Mouse (Mus musculus): ENCODE data around the gene Tm6sf1. TPM values are rescaled to one million over a fixed set of nuclear protein-coding genes. Genes with fewer than 3 reads are reported as not detected.

Tm6sf1 gene
- polyA plus RNA-seq (2014; fragmentation: Nextera tagmentation; extraction: Ambion mirVana) = 13.9 and 16.8 TPM in 2 replicates

- peak within 1 kb of the TSS; percentile 98 for H3K4me2 ChIP-seq (ENCODE audit: low read depth)
- peak within 1 kb of the TSS; percentile 68 for H3K9ac ChIP-seq (ENCODE audit: low read length)
- ATAC-seq (ENCODE audit: insufficient read depth, low FRiP score, low TSS enrichment) = peak; percentile 84
- no peaks in the 10 kb centered on the region for H3K36me3 ChIP-seq (ENCODE audit: control insufficient read depth, insufficient read depth, low read length)
- 0 out of 2 replicates have a peak within 1 kb of the TSS, but pooled peaks have one; percentile 20 for H3K27ac ChIP-seq (ENCODE audit: low read depth, low read length)
- peak within 1 kb of the TSS; percentile 63 for H3K4me3 ChIP-seq (ENCODE audit: low read depth, low read length)
- H3K27me3 ChIP-seq (ENCODE audit: control insufficient read depth, insufficient read depth, low read length) = 0 out of 2 replicates have a peak, but pooled peaks cover 2% of the 10 kb centered on the region
- whole genome bisulfite sequencing = under 1% methylated on average over 64 of the region's 64 CpGs
- no peaks in the 10 kb centered on the region for H3K4me1 ChIP-seq (ENCODE audit: control insufficient read depth, insufficient read depth, low read length)
- DNase-seq (ENCODE audit: low spot score) = peak; percentile 71
- H3K9me3 ChIP-seq (ENCODE audit: control insufficient read depth, low read length) = no peaks in the 10 kb centered on the region
Observed at GRCm38 (mm10) chr7:81858968-81859721, at the start of gene Tm6sf1. TSS of gene Tm6sf1 (plus strand) at chr7:81859001.

- DNase-seq (ENCODE audit: low spot score) (no peak), ATAC-seq (ENCODE audit: insufficient read depth, low FRiP score, low TSS enrichment) (no peak)
- WGBS = 85% methylated on average over 3 of the region's 3 CpGs
- Histone ChIP-seq H3K27ac (ENCODE audit: low read depth, low read length) (no peak overlapping the region), H3K36me3 (ENCODE audit: control insufficient read depth, insufficient read depth, low read length) (no peaks in the 10 kb centered on the region), H3K9ac (ENCODE audit: low read length) (no peak overlapping the region), H3K4me3 (ENCODE audit: low read depth, low read length) (no peak overlapping the region), H3K4me1 (ENCODE audit: control insufficient read depth, insufficient read depth, low read length) (peaks cover 18% of the 10 kb centered on the region), H3K4me2 (ENCODE audit: low read depth) (no peak overlapping the region), H3K9me3 (ENCODE audit: control insufficient read depth, low read length) (no peaks in the 10 kb centered on the region), H3K27me3 (ENCODE audit: control insufficient read depth, insufficient read depth, low read length) (no peaks in the 10 kb centered on the region)
Observed at GRCm38 (mm10) chr7:81824906-81825305, 33.9 kb upstream of the Tm6sf1 start.

- Histone ChIP-seq H3K4me3 (ENCODE audit: low read depth, low read length) (no peak overlapping the region), H3K36me3 (ENCODE audit: control insufficient read depth, insufficient read depth, low read length) (no peaks in the 10 kb centered on the region), H3K4me1 (ENCODE audit: control insufficient read depth, insufficient read depth, low read length) (peaks cover 18% of the 10 kb centered on the region), H3K27me3 (ENCODE audit: control insufficient read depth, insufficient read depth, low read length) (no peaks in the 10 kb centered on the region), H3K27ac (ENCODE audit: low read depth, low read length) (no peak overlapping the region), H3K4me2 (ENCODE audit: low read depth) (no peak overlapping the region), H3K9ac (ENCODE audit: low read length) (no peak overlapping the region), H3K9me3 (ENCODE audit: control insufficient read depth, low read length) (no peaks in the 10 kb centered on the region)
- ATAC-seq (ENCODE audit: insufficient read depth, low FRiP score, low TSS enrichment) (no peak), DNase-seq (ENCODE audit: low spot score) (no peak)
- WGBS = 78% methylated on average over 3 of the region's 3 CpGs
Observed at GRCm38 (mm10) chr7:81825381-81825780, 33.4 kb upstream of the Tm6sf1 start.

- ATAC-seq (ENCODE audit: insufficient read depth, low FRiP score, low TSS enrichment) = no peak; the same call in 1 of the 2 replicates
- Histone ChIP-seq H3K4me1 (ENCODE audit: control insufficient read depth, insufficient read depth, low read length) (peaks cover 18% of the 10 kb centered on the region), H3K9me3 (ENCODE audit: control insufficient read depth, low read length) (no peaks in the 10 kb centered on the region), H3K27ac (ENCODE audit: low read depth, low read length) (peak overlapping the region; percentile 91; the same call in 1 of the 2 replicates), H3K4me2 (ENCODE audit: low read depth) (peak overlapping the region; percentile 79), H3K4me3 (ENCODE audit: low read depth, low read length) (peak overlapping the region; percentile 80), H3K36me3 (ENCODE audit: control insufficient read depth, insufficient read depth, low read length) (no peaks in the 10 kb centered on the region), H3K9ac (ENCODE audit: low read length) (peak overlapping the region; percentile 88), H3K27me3 (ENCODE audit: control insufficient read depth, insufficient read depth, low read length) (no peaks in the 10 kb centered on the region)
- no peak for DNase-seq (ENCODE audit: low spot score)
- 33% methylated on average over 17 of the region's 17 CpGs for WGBS
Observed at GRCm38 (mm10) chr7:81827806-81828667, 30.8 kb upstream of the Tm6sf1 start.

GRCm38 (mm10) chr7:81828681-81829378 is 30.0 kb upstream of the Tm6sf1 start:
- Histone ChIP-seq H3K36me3 (ENCODE audit: control insufficient read depth, insufficient read depth, low read length) (no peaks in the 10 kb centered on the region), H3K4me2 (ENCODE audit: low read depth) (peak overlapping the region; percentile 79), H3K9ac (ENCODE audit: low read length) (peak overlapping the region; percentile 88), H3K4me1 (ENCODE audit: control insufficient read depth, insufficient read depth, low read length) (peaks cover 18% of the 10 kb centered on the region), H3K27ac (ENCODE audit: low read depth, low read length) (peak overlapping the region; percentile 91), H3K27me3 (ENCODE audit: control insufficient read depth, insufficient read depth, low read length) (no peaks in the 10 kb centered on the region), H3K4me3 (ENCODE audit: low read depth, low read length) (peak overlapping the region; percentile 80), H3K9me3 (ENCODE audit: control insufficient read depth, low read length) (no peaks in the 10 kb centered on the region)
- ATAC-seq (ENCODE audit: insufficient read depth, low FRiP score, low TSS enrichment) = peak; percentile 65
- under 1% methylated on average over 81 of the region's 91 CpGs for WGBS
- DNase-seq (ENCODE audit: low spot score) = peak; percentile 57

GRCm38 (mm10) chr7:81829379-81829894 is 29.4 kb upstream of the Tm6sf1 start, which contains the start of gene Btbd1:
TSS of gene Btbd1 (minus strand) at chr7:81829431.
- H3K4me2 ChIP-seq (ENCODE audit: low read depth) = peak within 1 kb of the TSS; percentile 79
- ATAC-seq (ENCODE audit: insufficient read depth, low FRiP score, low TSS enrichment) (peak; percentile 85), DNase-seq (ENCODE audit: low spot score) (peak; percentile 92)
- H3K9ac ChIP-seq (ENCODE audit: low read length) = peak within 1 kb of the TSS; percentile 88
- no peaks in the 10 kb centered on the region for H3K36me3 ChIP-seq (ENCODE audit: control insufficient read depth, insufficient read depth, low read length)
- H3K27ac ChIP-seq (ENCODE audit: low read depth, low read length) = peak within 1 kb of the TSS; percentile 91
- H3K4me3 ChIP-seq (ENCODE audit: low read depth, low read length) = peak within 1 kb of the TSS; percentile 80
- no peaks in the 10 kb centered on the region for H3K9me3 ChIP-seq (ENCODE audit: control insufficient read depth, low read length)
- no peaks in the 10 kb centered on the region for H3K27me3 ChIP-seq (ENCODE audit: control insufficient read depth, insufficient read depth, low read length)
- peaks cover 18% of the 10 kb centered on the region for H3K4me1 ChIP-seq (ENCODE audit: control insufficient read depth, insufficient read depth, low read length)
- 0% methylated on average over 16 of the region's 58 CpGs for WGBS

- no peaks in the 10 kb centered on the region for H3K27me3 ChIP-seq (ENCODE audit: control insufficient read depth, insufficient read depth, low read length)
- no peak for ATAC-seq (ENCODE audit: insufficient read depth, low FRiP score, low TSS enrichment)
Observed at GRCm38 (mm10) chr7:81834847-81835246, 24.0 kb upstream of the Tm6sf1 start.

GRCm38 (mm10) chr7:81835430-81835829 is 23.4 kb upstream of the Tm6sf1 start:
- Histone ChIP-seq H3K4me2 (ENCODE audit: low read depth) (no peak overlapping the region), H3K27ac (ENCODE audit: low read depth, low read length) (no peak overlapping the region), H3K4me1 (ENCODE audit: control insufficient read depth, insufficient read depth, low read length) (no peaks in the 10 kb centered on the region), H3K9me3 (ENCODE audit: control insufficient read depth, low read length) (no peaks in the 10 kb centered on the region), H3K9ac (ENCODE audit: low read length) (no peak overlapping the region), H3K27me3 (ENCODE audit: control insufficient read depth, insufficient read depth, low read length) (no peaks in the 10 kb centered on the region), H3K36me3 (ENCODE audit: control insufficient read depth, insufficient read depth, low read length) (no peaks in the 10 kb centered on the region), H3K4me3 (ENCODE audit: low read depth, low read length) (no peak overlapping the region)
- ATAC-seq (ENCODE audit: insufficient read depth, low FRiP score, low TSS enrichment) (no peak), DNase-seq (ENCODE audit: low spot score) (no peak)
- WGBS = 87% methylated on average over 5 of the region's 5 CpGs

More at GRCm38 (mm10) chr7:81834847-81835246, 24.0 kb upstream of the Tm6sf1 start:
- Histone ChIP-seq H3K9ac (ENCODE audit: low read length) (no peak overlapping the region), H3K9me3 (ENCODE audit: control insufficient read depth, low read length) (no peaks in the 10 kb centered on the region), H3K4me1 (ENCODE audit: control insufficient read depth, insufficient read depth, low read length) (no peaks in the 10 kb centered on the region), H3K36me3 (ENCODE audit: control insufficient read depth, insufficient read depth, low read length) (no peaks in the 10 kb centered on the region), H3K4me2 (ENCODE audit: low read depth) (no peak overlapping the region), H3K4me3 (ENCODE audit: low read depth, low read length) (no peak overlapping the region), H3K27ac (ENCODE audit: low read depth, low read length) (no peak overlapping the region)
- no peak for DNase-seq (ENCODE audit: low spot score)

Data from neural tube, embryonic 11.5 days (tissue).